ENCODE assay signal across 9 mouse cellular contexts in genomic region chr13:51207965-51208364, GRCm38 (mm10). TPM values are rescaled to one million over a fixed set of nuclear protein-coding genes. Genes with fewer than 3 reads are reported as not detected.
A peak's percentile ranks its signal among the peaks of the same experiment; 100 is the strongest.
DNase-seq lines count a peak whose midpoint lies in the region; ATAC-seq and TF ChIP-seq lines count a peak whose summit lies in the region.
"Had no signal": no experiment of that assay in that cellular context is flagged by ENCODE, and none has a peak within 500 bp of the region (broad histone marks: within the 10 kb centered on the region; RNA-seq: fewer than 3 reads in every experiment).

No protein-coding gene starts in this region.

- H3K9me3 ChIP-seq in hindbrain, embryonic 11.5 days (ENCODE audit: control insufficient read depth, low read length) = no peaks in the 10 kb centered on the region
- H3K9me3 ChIP-seq in hindbrain, embryonic 10.5 days = no peaks in the 10 kb centered on the region
- H3K9me3 ChIP-seq in forebrain, postnatal 0 days (ENCODE audit: low read length) = no peaks in the 10 kb centered on the region
- no peaks in the 10 kb centered on the region for H3K9me3 ChIP-seq in midbrain, embryonic 16.5 days (replicated peaks; ENCODE audit: control insufficient read depth, low read length, poor library complexity, severe bottlenecking)

- no peak for DNase-seq in hindbrain, embryonic 11.5 days (ENCODE audit: low spot score)
- no peak for DNase-seq in hindbrain, embryonic 10.5 days (ENCODE audit: low spot score)
- peak; percentile 27 for DNase-seq in NIH3T3 (ENCODE audit: low read depth)
- DNase-seq in forebrain, postnatal 0 days = peak; percentile 68
- DNase-seq in adrenal gland, postnatal 36 days = no peak
- DNase-seq in heart, adult 2 months = no peak
- DNase-seq in kidney, postnatal 10 days = no peak

- 0 out of 2 replicates have a peak, but pooled peaks have one; percentile 39 for ATAC-seq in hindbrain, embryonic 11.5 days (ENCODE audit: low FRiP score)
- peak; percentile 93 for ATAC-seq in forebrain, postnatal 0 days
- ATAC-seq in midbrain, embryonic 16.5 days = peak; percentile 90

- no peaks in the 10 kb centered on the region for H3K79me2 ChIP-seq in heart, adult 2 months (replicated peaks; ENCODE audit: control insufficient read depth, insufficient read depth, low read length)

- no peak for TF ChIP-seq POLR2A in heart, adult 2 months (IDR thresholded peaks at IDR 0.05; ENCODE audit: insufficient read depth, low read depth, low read length)

- intact Hi-C loops in heart, adult 2 months (cut with DNase I) = no loop called here

- no peaks in the 10 kb centered on the region for H3K4me1 ChIP-seq in hindbrain, embryonic 11.5 days (replicated peaks; ENCODE audit: control insufficient read depth, insufficient read depth, low read length)
- H3K4me1 ChIP-seq in hindbrain, embryonic 10.5 days (replicated peaks) = peaks cover 6% of the 10 kb centered on the region; the same call in 1 of the 2 replicates
- no peaks in the 10 kb centered on the region for H3K4me1 ChIP-seq in forebrain, postnatal 0 days (ENCODE audit: insufficient read depth)
- H3K4me1 ChIP-seq in midbrain, embryonic 16.5 days (ENCODE audit: control insufficient read depth, insufficient read depth, low read length) = peaks cover 2% of the 10 kb centered on the region; the same call in 1 of the 2 replicates
- H3K4me1 ChIP-seq in heart, adult 2 months (ENCODE audit: control insufficient read depth, insufficient read depth, low read length) = no peaks in the 10 kb centered on the region

- no peak for TF ChIP-seq EP300 in heart, adult 2 months (IDR thresholded peaks at IDR 0.05; ENCODE audit: insufficient read depth, low read depth, low read length)

- H3K9ac ChIP-seq in hindbrain, embryonic 11.5 days (ENCODE audit: low read depth, low read length) = no peak overlapping the region
- H3K9ac ChIP-seq in forebrain, postnatal 0 days = no peak overlapping the region
- no peak overlapping the region for H3K9ac ChIP-seq in midbrain, embryonic 16.5 days (ENCODE audit: low read depth, low read length)
- H3K9ac ChIP-seq in heart, adult 2 months (ENCODE audit: low read depth, low read length) = no peak overlapping the region
- H3K9ac ChIP-seq: liver, embryonic 14.5 days had no signal

- no peak for TF ChIP-seq CTCF in forebrain, postnatal 0 days (IDR thresholded peaks at IDR 0.05; ENCODE audit: low read depth)
- TF ChIP-seq CTCF in heart, adult 2 months (IDR thresholded peaks at IDR 0.05) = no peak

- no peak overlapping the region for H3K4me2 ChIP-seq in hindbrain, embryonic 11.5 days (replicated peaks; ENCODE audit: low read depth, low read length)
- H3K4me2 ChIP-seq in forebrain, postnatal 0 days (ENCODE audit: low read depth) = 0 out of 2 replicates have a peak overlapping the region, but pooled peaks have one; percentile 15
- peak overlapping the region; percentile 6; the same call in 1 of the 2 replicates for H3K4me2 ChIP-seq in midbrain, embryonic 16.5 days (ENCODE audit: low read length)

- no peak overlapping the region for H3K4me3 ChIP-seq in hindbrain, embryonic 11.5 days (ENCODE audit: low read depth, low read length)
- H3K4me3 ChIP-seq in hindbrain, embryonic 10.5 days = no peak overlapping the region
- H3K4me3 ChIP-seq in forebrain, postnatal 0 days (ENCODE audit: low read depth, low read length) = no peak overlapping the region
- H3K4me3 ChIP-seq in midbrain, embryonic 16.5 days (ENCODE audit: low read depth, low read length) = no peak overlapping the region
- no peak overlapping the region for H3K4me3 ChIP-seq in heart, adult 2 months

- H3K27ac ChIP-seq in hindbrain, embryonic 11.5 days (ENCODE audit: low read depth, low read length) = no peak overlapping the region
- H3K27ac ChIP-seq in hindbrain, embryonic 10.5 days = no peak overlapping the region
- H3K27ac ChIP-seq in forebrain, postnatal 0 days (ENCODE audit: low read depth, low read length) = 0 out of 2 replicates have a peak overlapping the region, but pooled peaks have one; percentile 35
- peak overlapping the region; percentile 53; the same call in 1 of the 2 replicates for H3K27ac ChIP-seq in midbrain, embryonic 16.5 days (ENCODE audit: low read length)
- H3K27ac ChIP-seq in heart, adult 2 months = no peak overlapping the region
- H3K27ac ChIP-seq: liver, embryonic 14.5 days had no signal

- no peaks in the 10 kb centered on the region for H3K27me3 ChIP-seq in hindbrain, embryonic 11.5 days (ENCODE audit: control insufficient read depth, insufficient read depth, low read length)
- H3K27me3 ChIP-seq in hindbrain, embryonic 10.5 days (ENCODE audit: insufficient read depth, poor library complexity, severe bottlenecking) = no peaks in the 10 kb centered on the region
- H3K27me3 ChIP-seq in forebrain, postnatal 0 days (ENCODE audit: insufficient read depth, low read length) = no peaks in the 10 kb centered on the region
- H3K27me3 ChIP-seq in midbrain, embryonic 16.5 days (ENCODE audit: control insufficient read depth, insufficient read depth, low read depth, low read length) = no peaks in the 10 kb centered on the region
- H3K27me3 ChIP-seq in heart, adult 2 months (ENCODE audit: control insufficient read depth, insufficient read depth, low read length) = no peaks in the 10 kb centered on the region

- no peaks in the 10 kb centered on the region for H3K36me3 ChIP-seq in hindbrain, embryonic 11.5 days (ENCODE audit: control insufficient read depth, insufficient read depth, low read length)
- no peaks in the 10 kb centered on the region for H3K36me3 ChIP-seq in hindbrain, embryonic 10.5 days
- no peaks in the 10 kb centered on the region for H3K36me3 ChIP-seq in forebrain, postnatal 0 days (ENCODE audit: insufficient read depth)
- no peaks in the 10 kb centered on the region for H3K36me3 ChIP-seq in midbrain, embryonic 16.5 days (ENCODE audit: control insufficient read depth, insufficient read depth, low read length)
- H3K36me3 ChIP-seq in heart, adult 2 months (ENCODE audit: control insufficient read depth, insufficient read depth, low read length) = no peaks in the 10 kb centered on the region

- WGBS in hindbrain, embryonic 11.5 days = 80% methylated on average over 12 of the region's 12 CpGs
- 77% methylated on average over 12 of the region's 12 CpGs for WGBS in hindbrain, embryonic 10.5 days
- WGBS in forebrain, postnatal 0 days = 62% methylated on average over 12 of the region's 12 CpGs
- WGBS in midbrain, embryonic 16.5 days = 72% methylated on average over 12 of the region's 12 CpGs
- WGBS in heart, adult 2 months = 69% methylated on average over 12 of the region's 12 CpGs

RNA-seq across cellular contexts. Expression of gene Nxnl2, which starts 37.1 kb away (rescaled TPM):
- polyA plus RNA-seq in hindbrain, embryonic 11.5 days (2014; fragmentation: Nextera tagmentation; extraction: Ambion mirVana) = 0.39 and 0.43 TPM in 2 replicates
- 0.30 and 0.73 TPM in 2 replicates for polyA plus RNA-seq in hindbrain, embryonic 10.5 days (2016; fragmentation: Nextera tagmentation; extraction: Ambion mirVana)
- 2.1 and 3.1 TPM in 2 replicates for total RNA-seq in forebrain, postnatal 0 days (2014; rRNA removed)
- polyA plus RNA-seq in forebrain, postnatal 0 days (2015; fragmentation: Nextera tagmentation; extraction: Ambion mirVana) = 5.3 and 6.5 TPM in 2 replicates
- polyA plus RNA-seq in midbrain, embryonic 16.5 days (2015; fragmentation: Nextera tagmentation; extraction: Ambion mirVana) = 3.2 and 3.9 TPM in 2 replicates
- under 1 TPM in 1 of 2 experiments, not detected in 1; 0.30 TPM for total RNA-seq in adrenal gland, postnatal 36 days (2021)
- total RNA-seq in heart, adult 2 months (2021) = under 1 TPM; 0.29 to 0.55 TPM
- polyA plus RNA-seq in heart, adult 2 months (2012; rRNA removed) = 0.29 and 0.55 TPM in 2 replicates

Comparison
In these comparisons a context has a peak if more than half of its experiments do, and no peak if none do; other contexts are left out.
1. ATAC-seq: peak in every context shown above with its lines; median percentile 93 in forebrain, postnatal 0 days; 90 in midbrain, embryonic 16.5 days; 39 in hindbrain, embryonic 11.5 days.
2. DNase-seq: peak in NIH3T3 (single experiment) and forebrain, postnatal 0 days (single experiment); none in hindbrain, embryonic 11.5 days (single experiment), hindbrain, embryonic 10.5 days (single experiment), adrenal gland, postnatal 36 days (0 of 2), heart, adult 2 months (0 of 2) and kidney, postnatal 10 days (single experiment).
3. H3K27ac ChIP-seq: peak in forebrain, postnatal 0 days (single experiment) and midbrain, embryonic 16.5 days (single experiment); none in hindbrain, embryonic 11.5 days (single experiment), hindbrain, embryonic 10.5 days (single experiment) and heart, adult 2 months (single experiment).